Mouse (Mus musculus) layer of hippocampus, adult 9-10 months (tissue): ENCODE measurements at regions not wholly inside any gene's neighbourhood (a gene's known extent, or its start where the extent isn't known, plus 50 kb on each side); places are given as distances from the start of the nearest gene placed in this dataset.

Source experiments
- DNase-seq: peaks from one replicate; pipeline ENCODE4 v3.0.0; 2022; ENCODE audit warnings: low spot score

- no peak for DNase-seq
These were observed 524.8 kb upstream of the Pappa start for GRCm38 (mm10) chr4:64599222-64599621.

- no peak for DNase-seq
These were observed 501.2 kb upstream of the Pappa start for GRCm38 (mm10) chr4:64622771-64623170.

GRCm38 (mm10) chr4:64632189-64632588 is 491.8 kb upstream of the Pappa start:
- DNase-seq: no peak

- DNase-seq: no peak
These were observed 488.6 kb upstream of the Pappa start for GRCm38 (mm10) chr4:64635256-64635962.

- DNase-seq: no peak
These were observed 483.9 kb upstream of the Pappa start for GRCm38 (mm10) chr4:64640056-64640455.

GRCm38 (mm10) chr4:64640976-64641375 is 483.0 kb upstream of the Pappa start:
- DNase-seq: no peak

- no peak for DNase-seq
These were observed 478.8 kb upstream of the Pappa start for GRCm38 (mm10) chr4:64645141-64645540.

GRCm38 (mm10) chr4:64654157-64654556 is 469.8 kb upstream of the Pappa start:
- DNase-seq: no peak

GRCm38 (mm10) chr4:64655534-64655933 is 468.4 kb upstream of the Pappa start:
- DNase-seq: no peak

- DNase-seq: no peak
These were observed 460.3 kb upstream of the Pappa start for GRCm38 (mm10) chr4:64663722-64664121.

- DNase-seq: no peak
These were observed 456.0 kb upstream of the Pappa start for GRCm38 (mm10) chr4:64667998-64668397.

GRCm38 (mm10) chr4:64669722-64670121 is 454.3 kb upstream of the Pappa start:
- DNase-seq: no peak

GRCm38 (mm10) chr4:64676438-64676837 is 447.5 kb upstream of the Pappa start:
- no peak for DNase-seq

GRCm38 (mm10) chr4:64676881-64677280 is 447.1 kb upstream of the Pappa start:
- no peak for DNase-seq

- DNase-seq: no peak
These were observed 439.3 kb upstream of the Pappa start for GRCm38 (mm10) chr4:64684654-64685053.

GRCm38 (mm10) chr4:64696134-64696533 is 427.8 kb upstream of the Pappa start:
- DNase-seq: no peak

GRCm38 (mm10) chr4:64723296-64723695 is 400.7 kb upstream of the Pappa start:
- DNase-seq: no peak

- DNase-seq: no peak
These were observed 399.1 kb upstream of the Pappa start for GRCm38 (mm10) chr4:64724851-64725250.

- no peak for DNase-seq
These were observed 368.0 kb upstream of the Pappa start for GRCm38 (mm10) chr4:64755986-64756385.

GRCm38 (mm10) chr4:64768610-64769009 is 355.4 kb upstream of the Pappa start:
- DNase-seq: no peak

GRCm38 (mm10) chr4:64803886-64804285 is 320.1 kb upstream of the Pappa start:
- DNase-seq: no peak

GRCm38 (mm10) chr4:64804996-64805395 is 319.0 kb upstream of the Pappa start:
- no peak for DNase-seq

- DNase-seq: no peak
These were observed 316.8 kb upstream of the Pappa start for GRCm38 (mm10) chr4:64807148-64807547.

GRCm38 (mm10) chr4:64811974-64812373 is 312.0 kb upstream of the Pappa start:
- DNase-seq: no peak
